Mouse (Mus musculus) kidney, adult 2 months (tissue): ENCODE measurements around the gene Slf2.

Experiments used
- CTCF ChIP-seq: fragments of 200-500 bp; conservative IDR thresholded peaks from 2 replicates; pipeline ENCODE4 v1.5.1; 2011; ENCODE audit warnings: low read depth, mild to moderate bottlenecking, control low read depth, low read length, moderate library complexity, mixed read lengths; ENCODE audit not compliant: insufficient read depth, insufficient read length
- POLR2A ChIP-seq: fragments of 200-500 bp; IDR thresholded peaks from one replicate; pipeline ENCODE4 v1.6.1; 2011; ENCODE audit warnings: low read depth, low read length, control low read depth

GRCm38 (mm10) chr19:44988831-44989566 is 58.0 kb downstream of the Slf2 start, which contains the start of gene Sema4g:
- 0 out of 2 replicates have a peak, but pooled peaks have one; percentile 12 for TF ChIP-seq CTCF
- TF ChIP-seq POLR2A: no peak
